Mouse (Mus musculus): ENCODE data around the gene Pparg. TPM values are rescaled to one million over a fixed set of nuclear protein-coding genes. Genes with fewer than 3 reads are reported as not detected.

The Pparg gene
- polyA plus RNA-seq, 1 experiment from 2014 or later: 0.16 TPM

DNA sequence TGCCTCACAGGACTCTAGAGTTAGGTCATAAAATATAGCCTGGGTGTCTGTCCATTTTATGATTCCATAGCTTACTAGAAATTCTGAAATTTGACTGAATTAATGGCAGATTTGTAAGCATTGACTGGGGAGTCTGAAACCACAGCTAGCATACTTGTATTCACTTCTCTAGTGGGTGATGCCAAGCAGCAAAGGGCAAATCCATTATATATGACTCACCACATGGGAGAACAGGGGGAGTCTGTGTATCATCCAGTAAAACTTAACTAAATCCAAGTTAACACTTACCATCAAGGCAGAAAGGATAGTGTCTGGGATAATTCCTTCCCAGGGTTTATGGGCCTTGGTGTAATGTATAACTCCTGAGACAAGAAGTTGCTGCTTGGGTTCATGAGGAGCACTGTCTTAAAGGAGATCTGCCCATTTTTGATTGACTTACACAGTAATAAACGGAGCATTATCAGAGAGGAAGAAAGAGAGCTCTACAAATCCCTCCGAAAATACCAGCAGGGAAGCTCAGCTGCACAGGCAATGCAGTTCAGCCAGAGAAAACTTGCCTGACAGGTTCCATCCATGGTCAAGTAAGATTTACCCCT lies 27.6 kb upstream of the Pparg start:
- 45% methylated on average over 2 of the region's 2 CpGs for WGBS
- no peak for DNase-seq (ENCODE audit: low spot score)

DNA sequence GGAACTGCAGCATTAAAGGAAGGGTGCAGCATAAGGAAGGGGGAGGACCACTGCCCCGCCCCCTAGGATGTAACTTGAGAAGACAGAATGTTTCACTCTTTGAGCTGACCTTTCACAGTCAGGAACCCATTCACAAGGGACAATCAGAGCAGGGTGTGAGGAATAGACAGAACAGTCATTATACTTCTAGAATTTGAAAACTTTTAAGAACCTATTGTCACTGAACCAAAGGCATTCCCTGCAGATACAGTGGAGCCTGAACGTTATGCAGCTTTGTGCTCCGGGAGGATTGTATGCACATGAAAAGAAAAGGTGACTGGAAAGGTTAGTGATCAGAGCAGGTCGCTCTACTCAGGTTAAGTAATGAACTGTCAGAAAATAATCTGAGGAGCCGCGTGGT lies 25.2 kb upstream of the Pparg start:
- H3K4me3 ChIP-seq: no peak overlapping the region
- 43% methylated on average over 6 of the region's 6 CpGs for WGBS
- DNase-seq (ENCODE audit: low spot score): no peak
- no peaks in the 10 kb centered on the region for H3K27me3 ChIP-seq (replicated peaks; ENCODE audit: low read depth, poor library complexity, severe bottlenecking)
- H3K9me3 ChIP-seq: no peaks in the 10 kb centered on the region
- H3K4me1 ChIP-seq: peaks cover 24% of the 10 kb centered on the region
- H3K36me3 ChIP-seq (replicated peaks): no peaks in the 10 kb centered on the region
- H3K27ac ChIP-seq (replicated peaks): no peak overlapping the region

More for the DNA sequence above, 27.6 kb upstream of the Pparg start:
- Histone ChIP-seq H3K9me3 (no peaks in the 10 kb centered on the region), H3K27me3 (replicated peaks; ENCODE audit: low read depth, poor library complexity, severe bottlenecking) (no peaks in the 10 kb centered on the region), H3K36me3 (replicated peaks) (no peaks in the 10 kb centered on the region), H3K4me1 (peaks cover 24% of the 10 kb centered on the region), H3K4me3 (no peak overlapping the region), H3K27ac (replicated peaks) (no peak overlapping the region)

DNA sequence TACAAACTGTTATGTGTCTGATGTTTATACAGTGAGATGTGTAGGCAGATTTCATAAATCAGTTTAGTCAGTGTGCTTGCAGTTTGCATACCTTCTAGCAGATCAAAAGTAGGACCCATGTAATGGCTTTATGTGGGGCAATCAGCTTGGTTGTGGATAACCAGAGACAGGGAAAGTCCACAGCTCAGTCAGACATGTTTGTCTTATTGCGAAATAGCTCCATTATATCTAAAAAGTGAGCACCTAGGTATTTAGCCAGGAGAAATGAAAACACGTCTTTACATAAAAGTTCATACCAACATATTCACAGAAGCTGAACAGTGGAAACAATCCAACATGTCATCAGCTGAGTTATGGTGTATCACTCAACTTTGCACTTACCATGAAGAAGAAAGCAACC lies 20.7 kb upstream of the Pparg start:
- Histone ChIP-seq H3K4me3 (no peak overlapping the region), H3K27me3 (replicated peaks; ENCODE audit: low read depth, poor library complexity, severe bottlenecking) (no peaks in the 10 kb centered on the region), H3K36me3 (replicated peaks) (no peaks in the 10 kb centered on the region), H3K27ac (replicated peaks) (no peak overlapping the region), H3K9me3 (no peaks in the 10 kb centered on the region), H3K4me1 (peaks cover 30% of the 10 kb centered on the region)
- no peak for DNase-seq (ENCODE audit: low spot score)
- 97% methylated on average over 2 of the region's 2 CpGs for WGBS

DNA sequence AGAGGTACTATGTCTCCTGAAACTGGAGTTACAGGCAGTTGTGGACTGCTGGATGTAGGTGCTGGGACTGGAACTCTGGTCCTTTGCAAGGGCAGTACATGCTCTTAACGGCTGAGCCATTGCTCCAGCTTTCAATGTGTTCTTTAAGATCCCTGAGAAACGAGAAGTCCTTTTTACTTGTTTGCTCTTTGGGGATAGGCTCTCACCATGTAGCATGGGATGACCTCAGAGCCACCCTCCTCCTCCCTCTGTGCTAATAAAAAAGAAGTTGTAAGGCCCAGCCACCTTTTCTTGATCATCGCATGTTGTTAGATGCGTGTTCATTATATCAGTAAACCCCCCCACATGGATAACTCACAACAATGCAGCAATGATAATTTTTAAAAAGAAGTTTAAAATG lies 17.7 kb upstream of the Pparg start:
- no peaks in the 10 kb centered on the region for H3K9me3 ChIP-seq
- H3K27me3 ChIP-seq (replicated peaks; ENCODE audit: low read depth, poor library complexity, severe bottlenecking): no peaks in the 10 kb centered on the region
- H3K4me1 ChIP-seq: peaks cover 9% of the 10 kb centered on the region
- H3K4me3 ChIP-seq: no peak overlapping the region
- no peaks in the 10 kb centered on the region for H3K36me3 ChIP-seq (replicated peaks)
- DNase-seq (ENCODE audit: low spot score): no peak
- WGBS: 75% methylated on average over 4 of the region's 4 CpGs
- H3K27ac ChIP-seq (replicated peaks): no peak overlapping the region

DNA sequence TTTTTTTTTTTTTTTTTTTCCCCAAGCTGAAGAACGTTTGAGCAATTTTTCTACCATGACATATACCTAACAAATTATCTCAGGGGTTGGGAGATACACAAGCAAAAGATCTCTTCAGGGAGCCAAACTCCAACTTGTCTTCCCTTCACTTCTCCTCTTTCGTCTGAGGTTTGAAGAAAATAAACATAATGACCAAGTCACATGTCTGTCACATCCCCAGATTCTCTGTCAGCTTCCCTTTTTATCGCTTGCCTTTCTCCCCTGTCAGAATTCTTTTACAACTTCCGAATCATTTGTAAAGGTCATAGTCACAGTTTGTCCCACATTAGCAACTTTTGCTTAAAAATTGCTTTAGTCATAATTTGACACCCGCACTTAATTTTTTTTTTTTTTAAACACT lies 17.2 kb upstream of the Pparg start:
- H3K27ac ChIP-seq (replicated peaks): no peak overlapping the region
- H3K27me3 ChIP-seq (replicated peaks; ENCODE audit: low read depth, poor library complexity, severe bottlenecking): no peaks in the 10 kb centered on the region
- DNase-seq (ENCODE audit: low spot score): no peak
- peaks cover 9% of the 10 kb centered on the region for H3K4me1 ChIP-seq
- no peak overlapping the region for H3K4me3 ChIP-seq
- no peaks in the 10 kb centered on the region for H3K36me3 ChIP-seq (replicated peaks)
- no peaks in the 10 kb centered on the region for H3K9me3 ChIP-seq
- WGBS: 63% methylated on average over 5 of the region's 5 CpGs

DNA sequence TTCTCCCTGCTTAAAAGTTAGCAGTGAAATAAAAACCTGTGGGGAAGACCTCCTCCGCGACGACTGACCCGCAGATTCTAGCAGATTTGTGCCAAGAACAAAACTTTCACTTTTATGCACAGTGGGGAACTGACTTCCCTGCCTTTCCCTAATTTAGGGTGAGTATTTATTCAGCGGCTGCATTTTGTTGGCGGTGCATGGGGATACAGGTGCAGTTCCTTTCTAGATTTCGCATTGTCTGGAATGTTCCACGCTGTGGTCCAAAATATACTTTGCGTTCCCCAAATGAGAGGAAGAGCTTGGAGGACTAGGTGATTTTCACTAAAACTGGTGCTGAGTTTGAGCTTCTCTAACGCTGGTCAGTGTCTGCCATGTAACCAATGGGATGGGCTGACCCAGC lies 16.6 kb upstream of the Pparg start:
- no peaks in the 10 kb centered on the region for H3K27me3 ChIP-seq (replicated peaks; ENCODE audit: low read depth, poor library complexity, severe bottlenecking)
- H3K4me1 ChIP-seq: peaks cover 9% of the 10 kb centered on the region
- DNase-seq (ENCODE audit: low spot score): no peak
- H3K36me3 ChIP-seq (replicated peaks): no peaks in the 10 kb centered on the region
- WGBS: 40% methylated on average over 10 of the region's 10 CpGs
- no peak overlapping the region for H3K27ac ChIP-seq (replicated peaks)
- no peaks in the 10 kb centered on the region for H3K9me3 ChIP-seq
- H3K4me3 ChIP-seq: no peak overlapping the region

DNA sequence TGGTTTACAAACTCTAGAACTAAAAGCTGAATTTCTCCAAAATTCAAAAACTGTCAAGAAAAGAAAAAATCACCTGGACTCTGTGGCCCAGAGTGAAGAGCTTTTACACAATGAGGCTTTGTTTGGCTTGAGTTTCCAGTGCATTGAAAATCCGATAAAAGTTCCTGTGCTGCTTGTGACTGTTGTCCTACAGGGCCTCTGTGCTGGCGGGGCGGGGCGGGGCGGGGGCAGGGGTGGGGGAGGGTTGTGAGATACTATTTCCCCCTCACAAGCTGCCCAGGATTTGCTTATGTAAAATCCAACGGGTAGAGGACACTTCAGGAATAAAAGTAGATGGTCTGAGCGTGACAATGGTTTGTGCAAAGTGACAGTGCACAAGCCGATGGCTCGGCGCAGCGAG lies 16.2 kb upstream of the Pparg start:
- DNase-seq (ENCODE audit: low spot score): peak; percentile 18
- WGBS: 33% methylated on average over 11 of the region's 11 CpGs
- Histone ChIP-seq H3K27ac (replicated peaks) (no peak overlapping the region), H3K4me3 (0 out of 2 replicates have a peak overlapping the region, but pooled peaks have one; percentile 11), H3K27me3 (replicated peaks; ENCODE audit: low read depth, poor library complexity, severe bottlenecking) (no peaks in the 10 kb centered on the region), H3K4me1 (peaks cover 9% of the 10 kb centered on the region), H3K9me3 (no peaks in the 10 kb centered on the region), H3K36me3 (replicated peaks) (no peaks in the 10 kb centered on the region)

DNA sequence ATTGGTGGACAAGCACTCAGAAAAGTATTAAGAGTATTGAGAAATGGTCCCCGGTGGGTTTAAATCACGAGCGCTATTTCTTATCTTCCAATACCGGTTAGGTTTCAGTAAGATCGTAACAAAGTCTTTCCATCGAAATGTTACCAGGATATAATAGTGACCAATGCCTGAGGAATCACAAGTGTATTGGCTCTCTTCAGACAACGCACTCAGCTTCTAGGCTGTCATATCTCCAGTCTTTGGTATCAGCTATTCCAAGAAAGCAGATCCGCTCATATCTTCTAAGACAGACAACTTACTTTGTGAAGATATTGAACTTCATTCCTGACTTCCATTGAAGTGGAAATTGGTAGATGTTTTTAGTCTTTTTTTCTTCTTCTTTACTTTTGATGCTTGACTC lies 15.7 kb upstream of the Pparg start:
- DNase-seq (ENCODE audit: low spot score): no peak
- H3K27me3 ChIP-seq (replicated peaks; ENCODE audit: low read depth, poor library complexity, severe bottlenecking): no peaks in the 10 kb centered on the region
- peaks cover 9% of the 10 kb centered on the region for H3K4me1 ChIP-seq
- no peaks in the 10 kb centered on the region for H3K36me3 ChIP-seq (replicated peaks)
- H3K4me3 ChIP-seq: no peak overlapping the region
- H3K27ac ChIP-seq (replicated peaks): no peak overlapping the region
- WGBS: 88% methylated on average over 8 of the region's 8 CpGs
- H3K9me3 ChIP-seq: no peaks in the 10 kb centered on the region

DNA sequence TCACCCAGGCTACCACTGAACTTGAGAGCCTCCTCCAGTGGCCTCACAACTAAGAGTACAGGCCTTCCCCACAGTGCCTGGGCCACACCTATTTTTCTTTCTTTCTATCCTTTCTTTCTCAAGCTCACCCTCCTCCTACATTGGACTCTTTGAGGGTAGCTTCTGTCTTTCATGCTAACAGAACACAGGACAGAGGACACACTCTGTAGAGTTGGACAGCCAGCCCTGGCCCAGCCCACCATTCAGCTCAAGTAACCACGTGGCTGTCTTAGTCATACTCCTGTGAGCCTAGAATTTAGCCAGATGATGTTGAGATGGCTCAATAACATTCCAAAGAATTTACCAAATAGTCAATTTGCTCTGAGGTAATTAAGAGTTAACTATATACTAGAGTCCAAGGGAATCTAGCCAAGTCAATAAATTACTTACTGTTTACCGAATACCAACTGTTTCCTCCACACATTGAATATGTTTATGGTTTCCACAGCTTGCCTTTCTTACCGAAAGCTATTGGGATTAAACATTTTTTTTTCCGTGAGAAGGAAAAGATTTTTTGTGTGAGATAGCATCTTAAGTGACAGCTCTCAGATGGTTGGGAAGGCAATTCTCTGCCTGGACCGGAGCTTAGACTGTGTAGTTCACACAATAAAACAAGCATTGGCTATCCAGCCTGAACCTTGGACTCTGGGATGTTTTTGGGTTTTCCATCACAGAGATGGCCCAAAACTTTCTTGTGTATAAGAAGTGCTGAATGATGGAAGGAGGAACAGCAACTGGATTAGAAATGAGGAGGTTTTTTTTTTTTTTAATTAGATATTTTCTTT lies 10.9 kb upstream of the Pparg start:
- Histone ChIP-seq H3K27ac (replicated peaks) (no peak overlapping the region), H3K36me3 (replicated peaks) (no peaks in the 10 kb centered on the region), H3K27me3 (replicated peaks; ENCODE audit: low read depth, poor library complexity, severe bottlenecking) (no peaks in the 10 kb centered on the region), H3K4me1 (no peaks in the 10 kb centered on the region), H3K4me3 (no peak overlapping the region), H3K9me3 (no peaks in the 10 kb centered on the region)
- DNase-seq (ENCODE audit: low spot score): no peak
- 86% methylated on average over 5 of the region's 5 CpGs for WGBS

DNA sequence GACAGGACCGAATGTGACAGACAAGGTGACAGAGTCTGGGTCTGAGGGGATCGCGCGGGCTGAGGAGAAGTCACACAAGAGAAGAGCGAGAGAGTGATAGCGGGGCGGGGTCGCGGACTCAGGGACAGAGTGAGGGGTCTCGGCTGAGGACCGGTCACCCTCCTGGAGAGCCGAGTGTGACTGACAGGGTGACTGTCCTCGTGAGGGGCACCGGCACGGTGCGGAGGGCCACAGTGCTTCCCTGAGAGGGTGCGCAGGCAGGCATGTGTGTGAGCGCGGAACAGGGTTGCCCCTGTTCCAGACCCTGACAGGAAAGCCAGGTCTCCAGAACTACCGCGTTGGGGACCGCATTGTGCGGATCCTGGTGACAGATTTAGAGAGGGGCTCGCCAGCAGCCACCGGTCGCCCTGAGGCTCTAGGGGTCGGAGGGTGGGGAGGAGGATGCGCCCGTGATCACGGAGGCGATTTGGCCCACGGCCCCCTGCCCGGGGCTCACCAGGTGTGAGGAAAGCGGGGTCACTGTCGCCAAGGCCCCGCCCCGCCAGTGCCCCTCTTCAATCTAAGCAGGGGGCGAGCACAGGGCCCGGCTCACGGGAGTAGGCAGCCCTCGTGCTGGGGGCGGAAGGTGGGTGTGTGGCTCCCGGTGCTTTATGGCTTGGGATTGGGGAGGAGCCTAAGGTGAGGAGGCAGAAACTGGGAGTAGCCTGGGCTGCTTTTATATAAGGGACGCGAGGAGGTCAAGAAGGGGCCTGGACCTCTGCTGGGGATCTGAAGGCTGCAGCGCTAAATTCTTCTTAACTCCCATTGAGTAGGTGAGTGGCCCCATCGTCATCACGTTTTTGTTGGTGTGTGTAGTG lies 1.1 kb downstream of the Pparg start:
- H3K4me3 ChIP-seq: peak overlapping the region; percentile 71
- H3K27me3 ChIP-seq (replicated peaks; ENCODE audit: low read depth, poor library complexity, severe bottlenecking): peaks cover 42% of the 10 kb centered on the region
- H3K4me1 ChIP-seq: peaks cover 16% of the 10 kb centered on the region
- under 1% methylated on average over 48 of the region's 48 CpGs for WGBS
- DNase-seq (ENCODE audit: low spot score): peak; percentile 54
- peaks cover 7% of the 10 kb centered on the region for H3K9me3 ChIP-seq
- no peak overlapping the region for H3K27ac ChIP-seq (replicated peaks)
- no peaks in the 10 kb centered on the region for H3K36me3 ChIP-seq (replicated peaks)

DNA sequence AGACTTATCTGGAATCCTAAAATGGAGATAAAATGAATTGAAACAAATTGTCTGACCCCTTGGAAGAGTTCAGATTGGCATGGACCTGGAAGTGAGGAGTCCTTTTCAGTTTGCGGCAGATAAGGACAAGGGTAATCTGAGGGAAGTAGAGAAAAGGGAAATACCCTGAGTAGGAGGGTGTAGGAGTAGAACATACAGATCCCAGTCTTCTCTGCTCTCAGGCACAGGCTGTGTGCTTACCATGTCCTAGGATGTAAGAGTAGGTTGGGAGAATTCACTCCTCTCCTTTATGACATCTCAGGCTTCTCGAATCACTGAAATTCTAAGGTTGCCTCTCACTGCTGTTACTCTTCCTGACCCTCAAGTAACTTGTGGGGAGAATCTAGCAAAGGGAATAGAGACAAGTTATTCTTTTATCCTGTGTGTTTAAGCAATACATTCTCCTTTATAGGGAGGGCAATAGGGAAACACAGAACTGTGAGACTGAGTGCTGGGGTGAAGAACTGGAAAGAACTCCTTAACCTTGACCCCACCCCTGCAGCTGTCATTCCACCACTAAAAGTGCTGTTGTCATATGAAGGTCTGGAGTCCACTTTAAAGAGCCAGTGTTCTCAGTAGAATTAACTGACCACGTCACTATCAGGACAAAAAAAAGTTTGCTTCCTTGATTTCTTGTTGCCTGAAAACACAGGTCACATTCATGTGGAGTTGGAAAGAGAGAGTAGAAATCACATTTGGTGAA lies 6.3 kb downstream of the Pparg start:
- 82% methylated on average over 3 of the region's 3 CpGs for WGBS
- peaks cover 15% of the 10 kb centered on the region for H3K27me3 ChIP-seq (replicated peaks; ENCODE audit: low read depth, poor library complexity, severe bottlenecking)
- H3K27ac ChIP-seq (replicated peaks): no peak overlapping the region
- no peaks in the 10 kb centered on the region for H3K9me3 ChIP-seq
- no peak overlapping the region for H3K4me3 ChIP-seq
- peaks cover 2% of the 10 kb centered on the region for H3K4me1 ChIP-seq
- no peak for DNase-seq (ENCODE audit: low spot score)
- H3K36me3 ChIP-seq (replicated peaks): no peaks in the 10 kb centered on the region
